Mouse (Mus musculus) forelimb bud, embryonic 11.5 days (tissue): ENCODE data around the gene Gm20388.

ENCODE experiments used
- DNase-seq: peaks from one replicate; pipeline ENCODE4 v3.0.0-alpha.2; 2012; ENCODE audit warnings: low read depth, low spot score

Gene Gm20388

DNA sequence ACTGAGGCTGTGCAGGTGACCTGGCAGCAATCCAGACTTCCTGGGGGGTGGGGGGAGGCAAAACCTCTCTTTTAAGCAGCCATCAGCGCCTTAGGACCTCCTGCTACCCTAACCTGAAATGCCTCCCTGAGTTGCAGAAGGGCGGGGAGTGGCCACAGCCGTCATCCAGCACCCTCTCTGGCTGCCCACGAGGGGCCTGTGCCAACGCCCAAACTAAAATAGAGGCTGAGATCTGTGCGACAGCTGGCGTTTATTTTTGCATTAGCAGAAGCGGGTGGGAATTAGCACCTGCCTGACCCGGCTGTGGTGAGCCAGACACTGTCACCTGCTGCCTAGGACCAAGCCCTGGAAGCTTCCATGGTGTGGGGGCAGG is 2726.1 kb downstream of the Gm20388 start:
- no peak for DNase-seq

DNA sequence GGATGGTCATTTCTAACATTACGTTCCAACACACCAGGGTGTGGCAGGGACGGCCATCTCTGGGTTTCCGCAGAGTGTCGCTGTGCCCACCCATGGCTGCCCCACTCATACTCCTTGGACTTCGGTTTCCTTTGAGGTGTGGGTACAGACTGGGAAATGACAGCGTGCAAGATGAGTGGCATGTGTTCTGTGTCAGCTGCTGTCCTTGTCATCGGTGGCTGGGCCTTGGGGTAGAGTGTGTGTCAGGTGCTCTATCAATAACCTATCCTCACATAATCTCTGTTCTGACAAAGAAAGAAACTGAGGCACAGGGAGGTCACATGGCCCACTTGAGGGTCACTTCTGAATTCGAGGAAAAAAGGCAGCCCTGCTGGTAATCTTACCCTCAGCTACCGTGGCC is 2726.6 kb downstream of the Gm20388 start:
- DNase-seq, result no peak

- DNase-seq, result no peak
Measured at GRCm38 (mm10) chr8:122638601-122639000, 2728.0 kb downstream of the Gm20388 start.

GRCm38 (mm10) chr8:122639521-122640248 is 2729.0 kb downstream of the Gm20388 start:
- peak; percentile 52 for DNase-seq

GRCm38 (mm10) chr8:122640825-122641224 is 2730.2 kb downstream of the Gm20388 start:
- no peak for DNase-seq

- DNase-seq, result no peak
Measured at GRCm38 (mm10) chr8:122641406-122641805, 2730.8 kb downstream of the Gm20388 start.

DNA sequence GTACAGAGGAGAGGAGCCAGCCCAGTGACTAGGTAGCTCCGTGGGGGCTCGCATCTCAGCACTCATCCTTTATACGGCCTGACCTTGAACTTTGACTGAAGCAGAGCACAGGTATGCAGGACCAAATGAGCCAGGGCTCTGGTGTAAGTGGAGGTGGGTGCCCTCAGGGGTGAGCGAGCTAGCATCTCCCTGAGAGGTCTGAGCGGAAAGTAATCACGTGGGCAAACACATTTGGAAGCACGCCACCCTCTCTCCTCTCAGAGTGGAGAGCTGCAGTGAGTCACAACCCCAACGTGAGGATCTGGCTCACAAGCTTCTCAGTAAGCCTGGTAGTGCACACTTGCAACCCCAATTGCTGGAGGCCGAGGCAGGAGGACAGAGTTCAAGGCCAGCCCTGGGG is 2731.4 kb downstream of the Gm20388 start:
- no peak for DNase-seq

DNA sequence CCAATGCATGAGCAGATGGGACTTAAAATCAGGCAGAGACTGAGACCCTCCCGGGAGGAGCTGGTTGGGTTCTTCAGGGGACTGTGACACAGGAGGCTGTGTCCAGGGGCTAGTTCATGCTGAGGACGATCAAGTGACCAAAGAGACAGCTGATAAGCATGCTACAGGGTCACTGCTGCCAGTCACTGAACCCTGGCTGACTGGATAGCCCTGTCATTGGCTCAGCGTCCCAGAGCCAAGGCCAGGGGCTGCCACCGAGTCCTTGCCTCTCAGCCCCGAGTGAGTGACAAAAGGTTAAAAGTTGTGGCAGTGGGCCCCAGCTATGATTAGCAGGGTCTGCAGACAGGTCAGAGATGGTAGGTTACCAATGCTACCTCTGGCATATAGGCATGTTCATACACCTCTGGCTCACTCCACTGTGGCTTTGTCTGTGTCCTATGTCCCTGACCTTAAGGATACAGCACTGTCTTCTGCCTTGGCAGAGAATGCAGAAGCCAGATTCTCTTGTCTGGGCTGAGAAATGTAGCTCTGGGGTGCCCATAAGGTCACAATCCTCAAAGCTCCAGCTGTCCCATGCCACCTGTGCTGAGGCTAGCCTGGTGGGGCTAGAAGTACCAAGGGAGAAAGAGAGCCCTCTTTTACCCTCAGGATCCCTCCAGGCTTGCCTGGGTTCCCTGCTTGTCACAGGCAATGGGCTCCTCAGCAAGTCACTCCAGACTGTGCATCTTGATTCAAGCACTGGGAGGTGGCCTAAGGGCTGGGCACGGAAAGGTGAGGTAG is 2733.7 kb downstream of the Gm20388 start:
- DNase-seq, result no peak

GRCm38 (mm10) chr8:122646337-122646736 is 2735.7 kb downstream of the Gm20388 start:
- DNase-seq, result no peak

DNA sequence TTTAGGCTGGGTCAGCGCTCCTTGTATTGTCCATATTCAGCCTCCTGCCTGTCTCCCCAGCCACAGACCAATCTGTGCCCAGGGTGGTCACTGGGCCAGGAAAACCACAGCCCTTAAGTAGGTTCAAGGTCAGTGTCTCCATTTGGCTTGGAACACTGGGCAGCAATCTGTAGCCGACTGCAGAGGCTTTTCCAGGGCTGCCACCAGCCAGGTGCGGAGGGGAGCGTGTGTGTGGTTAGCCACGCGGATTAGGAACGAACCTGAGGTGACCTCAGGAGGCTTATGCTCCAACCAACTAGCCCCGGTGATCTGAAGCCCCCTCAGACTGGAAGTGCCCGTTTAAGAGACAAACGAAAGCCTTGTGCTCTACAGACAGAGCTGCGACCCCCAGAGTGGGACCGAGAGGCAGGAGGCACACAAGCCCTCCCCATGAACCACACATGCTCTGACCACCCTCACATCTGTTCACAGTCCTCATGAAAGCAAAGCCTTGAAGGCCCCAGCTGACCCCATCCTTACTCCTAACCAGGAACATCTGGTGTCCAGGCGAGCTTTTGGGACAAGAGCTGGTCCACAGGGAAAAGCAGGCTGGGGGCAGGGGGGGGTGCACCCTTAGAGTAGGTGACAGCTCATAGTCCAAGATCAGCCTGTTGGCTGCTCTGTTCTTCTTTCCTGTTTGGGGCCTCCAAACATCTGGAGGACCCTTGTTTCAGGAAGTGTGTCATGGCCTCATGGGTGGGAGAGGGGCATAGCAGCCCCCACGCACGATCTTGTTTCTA is 2737.7 kb downstream of the Gm20388 start:
- DNase-seq, result peak; percentile 47

GRCm38 (mm10) chr8:122651326-122651921 is 2740.8 kb downstream of the Gm20388 start:
- DNase-seq, result no peak

DNA sequence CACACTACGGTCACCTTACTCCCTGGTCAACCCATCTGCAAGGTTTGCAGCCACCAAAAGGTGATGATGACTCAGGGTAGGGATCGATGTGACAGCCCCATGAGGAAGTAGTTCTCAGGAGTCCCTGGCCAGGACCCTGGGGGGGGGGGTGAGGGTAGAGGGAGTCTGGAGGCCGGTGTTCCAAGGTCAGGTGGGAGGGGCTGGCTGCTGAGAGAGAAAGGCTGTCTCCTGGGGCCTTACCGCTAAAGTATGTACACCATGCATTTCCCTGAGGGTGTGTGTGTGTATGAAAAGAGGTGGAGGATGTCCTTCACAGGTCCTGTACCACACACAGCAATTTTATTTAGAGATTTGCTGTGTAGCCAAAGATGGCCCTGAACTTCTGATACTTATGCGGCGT is 2742.0 kb downstream of the Gm20388 start:
- DNase-seq, result no peak

GRCm38 (mm10) chr8:122654768-122655167 is 2744.1 kb downstream of the Gm20388 start:
- DNase-seq, result no peak

DNA sequence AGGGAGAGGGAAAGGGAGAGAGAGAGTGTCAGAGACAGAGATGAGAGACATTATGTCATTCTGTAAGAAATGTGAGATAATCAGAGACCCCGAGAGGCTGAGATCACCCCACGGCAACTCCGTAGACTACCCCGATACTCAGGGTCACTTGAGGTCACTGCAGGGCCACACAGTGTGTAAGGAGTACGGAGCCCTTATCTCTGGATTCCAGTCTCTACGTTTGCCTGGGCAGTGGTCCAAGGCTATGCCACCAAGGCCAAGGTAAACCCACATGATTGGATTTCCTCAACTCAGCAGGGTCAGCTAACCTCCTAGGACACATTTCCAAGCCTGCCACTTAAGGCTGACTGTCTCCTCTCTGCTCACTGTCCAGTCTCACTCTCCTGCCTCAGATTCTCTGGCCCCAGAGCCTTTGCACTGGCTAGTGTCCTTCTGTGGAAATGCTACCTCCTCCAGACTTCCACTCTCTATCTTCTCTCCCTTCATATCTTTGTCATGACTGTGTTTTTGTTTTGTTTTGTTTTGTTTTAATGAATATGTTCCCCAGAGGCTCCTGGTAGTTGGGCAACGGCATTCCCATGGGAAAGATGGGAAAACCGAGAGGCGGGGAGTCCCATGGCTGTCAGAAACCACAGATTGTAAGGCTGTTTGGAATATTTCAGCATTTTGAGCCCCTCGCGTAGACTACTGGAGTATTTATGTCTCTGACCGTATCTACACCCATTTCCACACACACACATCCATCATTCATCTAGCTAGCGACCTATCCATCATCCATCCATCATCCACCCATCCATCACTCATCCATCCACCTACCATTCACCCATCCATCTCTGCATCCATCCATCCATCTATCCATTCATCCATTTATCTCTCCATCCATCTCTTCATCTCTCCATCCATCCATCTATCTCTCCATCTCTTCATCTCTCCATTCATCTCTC is 2745.7 kb downstream of the Gm20388 start:
- DNase-seq, result no peak

- peak; percentile 89 for DNase-seq
Measured at GRCm38 (mm10) chr8:122658149-122658806, 2747.6 kb downstream of the Gm20388 start.

DNA sequence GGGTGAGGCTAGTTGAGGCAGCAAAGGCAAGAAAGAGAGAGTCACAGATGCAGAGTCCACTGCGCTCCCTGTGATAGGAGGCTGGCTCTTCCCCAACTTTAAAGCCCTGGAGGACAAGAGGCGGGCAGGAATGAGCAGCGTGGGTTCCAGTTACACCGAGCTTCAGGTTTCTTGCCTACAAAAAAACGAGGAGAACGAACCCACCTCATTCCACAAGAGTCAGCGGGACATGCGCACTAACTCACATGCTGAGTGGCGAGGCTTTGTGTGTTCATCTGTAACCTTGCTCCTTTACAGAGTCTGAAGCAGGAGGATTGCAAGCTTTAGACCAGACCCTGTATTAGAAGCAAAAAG is 2748.1 kb downstream of the Gm20388 start:
- no peak for DNase-seq

- DNase-seq, result no peak
Measured at GRCm38 (mm10) chr8:122660022-122660421, 2749.4 kb downstream of the Gm20388 start.

GRCm38 (mm10) chr8:122661138-122661537 is 2750.5 kb downstream of the Gm20388 start:
- peak; percentile 95 for DNase-seq

DNA sequence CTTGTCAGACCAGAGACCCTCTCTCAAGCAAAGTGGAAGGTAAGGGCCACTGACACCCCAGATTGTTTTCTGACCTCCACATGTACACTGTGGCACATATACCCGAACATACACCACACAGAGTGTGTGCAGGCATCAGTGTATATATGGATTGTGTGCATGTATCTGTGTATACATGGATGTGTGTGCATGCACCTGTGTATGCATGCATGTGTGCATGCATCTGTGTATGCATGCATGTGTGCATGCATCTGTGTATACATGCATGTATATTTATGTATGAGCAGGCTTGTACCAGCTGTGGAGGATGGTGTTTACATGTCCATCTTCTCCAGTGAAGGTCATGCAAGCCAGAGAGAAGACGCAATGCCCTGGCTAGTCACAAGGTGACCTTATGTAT is 2751.3 kb downstream of the Gm20388 start:
- no peak for DNase-seq

DNA sequence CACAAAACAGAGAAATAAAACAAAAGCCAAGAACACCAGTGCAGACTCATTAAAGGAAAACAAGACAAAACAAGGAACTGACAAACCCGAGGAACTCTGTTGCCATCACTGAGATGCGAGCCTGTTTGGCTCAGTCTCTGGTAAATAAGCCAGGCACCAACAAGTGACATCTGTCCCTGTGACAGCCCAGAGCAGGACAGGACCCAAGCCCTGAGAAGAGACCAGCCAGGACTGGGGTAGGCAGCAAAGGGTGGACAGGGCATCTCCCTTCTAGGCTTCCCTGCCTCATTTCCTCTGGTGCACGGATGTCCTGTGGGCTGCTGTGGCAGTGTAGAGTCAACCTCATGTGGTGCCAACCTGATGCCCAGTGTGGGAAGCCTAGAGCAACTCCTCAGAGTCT is 2752.5 kb downstream of the Gm20388 start:
- DNase-seq, result no peak
